Mouse (Mus musculus): ENCODE results near the gene Gm49322. TPM values are rescaled to one million over a fixed set of nuclear protein-coding genes. Genes with fewer than 3 reads are reported as not detected.
A peak's percentile ranks its signal among the peaks of the same experiment; 100 is the strongest.
"Not testable (repeated sequence)": the region's sequence is repeated elsewhere in the genome, so short reads cannot be mapped to it uniquely, and the experiment has no call there.

Gene Gm49322
- 1.3 and 2.2 TPM in 2 replicates for polyA plus RNA-seq (2012; rRNA removed)

GRCm38 (mm10) chr10:80605721-80606120, at the start of gene Gm49322:
TSS of gene Gm49322 (plus strand) at chr10:80606021.
- H3K4me1 ChIP-seq (ENCODE audit: control insufficient read depth, insufficient read depth, insufficient read length, low read length): peaks cover 39% of the 10 kb centered on the region
- peak within 1 kb of the TSS; percentile 52 for H3K4me3 ChIP-seq (ENCODE audit: low read depth, low read length)
- peaks cover 22% of the 10 kb centered on the region for H3K36me3 ChIP-seq (ENCODE audit: control insufficient read depth, insufficient read depth, low read length)
- not testable (repeated sequence) for H3K27me3 ChIP-seq (ENCODE audit: control insufficient read depth, insufficient read depth, low read length)
- WGBS: 42% methylated on average over 4 of the region's 4 CpGs
- peak within 1 kb of the TSS; percentile 82 for H3K27ac ChIP-seq (ENCODE audit: insufficient read depth, low read depth, low read length)

DNA sequence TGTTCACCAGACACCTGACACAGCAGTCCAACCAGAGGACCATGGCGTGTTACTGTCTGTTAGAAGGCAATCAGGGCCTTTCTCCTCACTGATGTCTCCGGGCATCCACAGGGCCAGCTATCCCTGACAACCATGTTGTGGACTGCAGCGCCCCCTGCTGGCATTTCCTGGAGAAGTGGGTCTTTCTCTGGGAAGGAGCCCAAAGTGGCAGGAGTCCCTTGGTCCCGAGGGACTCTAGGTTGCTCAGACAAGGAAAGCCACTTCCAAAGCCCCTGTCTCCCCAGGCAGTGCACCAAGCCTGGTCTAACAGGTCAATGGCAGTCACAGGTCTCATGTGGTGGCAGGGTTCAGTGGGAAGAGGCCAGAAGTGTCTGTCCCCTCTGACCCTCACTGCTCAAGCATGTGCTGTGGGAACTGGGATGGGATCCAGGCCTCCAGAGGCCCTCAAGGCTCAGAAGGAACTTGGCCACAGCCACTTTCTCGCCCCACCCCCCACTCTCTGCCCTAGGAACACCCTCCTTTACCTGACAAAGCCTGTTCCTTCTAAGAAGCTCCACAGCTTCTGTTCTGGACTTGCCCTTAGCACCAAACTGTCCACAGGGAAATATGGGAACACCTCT, 48.4 kb upstream of the Gm49322 start:
- TF ChIP-seq CTCF (IDR thresholded peaks at IDR 0.05; ENCODE audit: extremely low read depth, insufficient read length, insufficient replicate concordance, low read depth, low read length): peak; percentile 70; the same call in 1 of the 2 replicates
- no peak for TF ChIP-seq POLR2A (IDR thresholded peaks at IDR 0.05; ENCODE audit: low read depth, low read length)
- Histone ChIP-seq H3K4me3 (ENCODE audit: low read depth, low read length) (no peak overlapping the region), H3K27ac (ENCODE audit: insufficient read depth, low read depth, low read length) (no peak overlapping the region), H3K27me3 (ENCODE audit: control insufficient read depth, insufficient read depth, low read length) (no peaks in the 10 kb centered on the region), H3K36me3 (ENCODE audit: control insufficient read depth, insufficient read depth, low read length) (no peaks in the 10 kb centered on the region), H3K4me1 (ENCODE audit: control insufficient read depth, insufficient read depth, insufficient read length, low read length) (peaks cover 18% of the 10 kb centered on the region)
- 17% methylated on average over 5 of the region's 5 CpGs for WGBS

GRCm38 (mm10) chr10:80559431-80559830, 46.4 kb upstream of the Gm49322 start:
- Histone ChIP-seq H3K27ac (ENCODE audit: insufficient read depth, low read depth, low read length) (no peak overlapping the region), H3K4me1 (ENCODE audit: control insufficient read depth, insufficient read depth, insufficient read length, low read length) (peaks cover 14% of the 10 kb centered on the region), H3K27me3 (ENCODE audit: control insufficient read depth, insufficient read depth, low read length) (no peaks in the 10 kb centered on the region), H3K36me3 (ENCODE audit: control insufficient read depth, insufficient read depth, low read length) (no peaks in the 10 kb centered on the region), H3K4me3 (ENCODE audit: low read depth, low read length) (no peak overlapping the region)
- 68% methylated on average over 7 of the region's 7 CpGs for WGBS
- TF ChIP-seq CTCF (IDR thresholded peaks at IDR 0.05; ENCODE audit: extremely low read depth, insufficient read length, insufficient replicate concordance, low read depth, low read length): no peak
- TF ChIP-seq POLR2A (IDR thresholded peaks at IDR 0.05; ENCODE audit: low read depth, low read length): no peak

- peaks cover 14% of the 10 kb centered on the region for H3K4me1 ChIP-seq (ENCODE audit: control insufficient read depth, insufficient read depth, insufficient read length, low read length)
- H3K27ac ChIP-seq (ENCODE audit: insufficient read depth, low read depth, low read length): peak overlapping the region; percentile 39
- no peaks in the 10 kb centered on the region for H3K27me3 ChIP-seq (ENCODE audit: control insufficient read depth, insufficient read depth, low read length)
- no peaks in the 10 kb centered on the region for H3K36me3 ChIP-seq (ENCODE audit: control insufficient read depth, insufficient read depth, low read length)
- H3K4me3 ChIP-seq (ENCODE audit: low read depth, low read length): peak overlapping the region; percentile 86
- 1% methylated on average over 13 of the region's 13 CpGs for WGBS
- TF ChIP-seq CTCF (IDR thresholded peaks at IDR 0.05; ENCODE audit: extremely low read depth, insufficient read length, insufficient replicate concordance, low read depth, low read length): no peak
- no peak for TF ChIP-seq POLR2A (IDR thresholded peaks at IDR 0.05; ENCODE audit: low read depth, low read length)
Measured at GRCm38 (mm10) chr10:80560621-80561020, 45.2 kb upstream of the Gm49322 start.

- H3K4me3 ChIP-seq (ENCODE audit: low read depth, low read length): peak within 1 kb of the TSS; percentile 86
- no peaks in the 10 kb centered on the region for H3K36me3 ChIP-seq (ENCODE audit: control insufficient read depth, insufficient read depth, low read length)
- under 1% methylated on average over 72 of the region's 72 CpGs for WGBS
- peak; percentile 85 for TF ChIP-seq CTCF (IDR thresholded peaks at IDR 0.05; ENCODE audit: extremely low read depth, insufficient read length, insufficient replicate concordance, low read depth, low read length)
- TF ChIP-seq POLR2A (IDR thresholded peaks at IDR 0.05; ENCODE audit: low read depth, low read length): no peak; the same call in none of the 2 replicates
- no peaks in the 10 kb centered on the region for H3K27me3 ChIP-seq (ENCODE audit: control insufficient read depth, insufficient read depth, low read length)
- peaks cover 14% of the 10 kb centered on the region for H3K4me1 ChIP-seq (ENCODE audit: control insufficient read depth, insufficient read depth, insufficient read length, low read length)
- peak within 1 kb of the TSS; percentile 88 for H3K27ac ChIP-seq (ENCODE audit: insufficient read depth, low read depth, low read length)
Measured at GRCm38 (mm10) chr10:80561116-80561944, 44.5 kb upstream of the Gm49322 start, which contains the start of gene Rexo1. TSS of gene Rexo1 (minus strand) at chr10:80561560.

GRCm38 (mm10) chr10:80566375-80567092, 39.3 kb upstream of the Gm49322 start:
- Histone ChIP-seq H3K27ac (ENCODE audit: insufficient read depth, low read depth, low read length) (no peak overlapping the region), H3K4me3 (ENCODE audit: low read depth, low read length) (no peak overlapping the region), H3K4me1 (ENCODE audit: control insufficient read depth, insufficient read depth, insufficient read length, low read length) (peaks cover 18% of the 10 kb centered on the region), H3K36me3 (ENCODE audit: control insufficient read depth, insufficient read depth, low read length) (no peaks in the 10 kb centered on the region), H3K27me3 (ENCODE audit: control insufficient read depth, insufficient read depth, low read length) (no peaks in the 10 kb centered on the region)
- 39% methylated on average over 17 of the region's 17 CpGs for WGBS
- TF ChIP-seq POLR2A (IDR thresholded peaks at IDR 0.05; ENCODE audit: low read depth, low read length) (no peak), CTCF (IDR thresholded peaks at IDR 0.05; ENCODE audit: extremely low read depth, insufficient read length, insufficient replicate concordance, low read depth, low read length) (peak; percentile 96)

GRCm38 (mm10) chr10:80568876-80569275, 36.9 kb upstream of the Gm49322 start:
- Histone ChIP-seq H3K36me3 (ENCODE audit: control insufficient read depth, insufficient read depth, low read length) (no peaks in the 10 kb centered on the region), H3K4me3 (ENCODE audit: low read depth, low read length) (no peak overlapping the region), H3K27me3 (ENCODE audit: control insufficient read depth, insufficient read depth, low read length) (no peaks in the 10 kb centered on the region), H3K27ac (ENCODE audit: insufficient read depth, low read depth, low read length) (no peak overlapping the region), H3K4me1 (ENCODE audit: control insufficient read depth, insufficient read depth, insufficient read length, low read length) (peaks cover 25% of the 10 kb centered on the region)
- TF ChIP-seq POLR2A (IDR thresholded peaks at IDR 0.05; ENCODE audit: low read depth, low read length): no peak
- no peak for TF ChIP-seq CTCF (IDR thresholded peaks at IDR 0.05; ENCODE audit: extremely low read depth, insufficient read length, insufficient replicate concordance, low read depth, low read length)
- WGBS: 96% methylated on average over 29 of the region's 29 CpGs

All from small intestine, adult 2 months (tissue).